8 mouse cellular contexts compared by ENCODE assay signal in the genomic region with DNA sequence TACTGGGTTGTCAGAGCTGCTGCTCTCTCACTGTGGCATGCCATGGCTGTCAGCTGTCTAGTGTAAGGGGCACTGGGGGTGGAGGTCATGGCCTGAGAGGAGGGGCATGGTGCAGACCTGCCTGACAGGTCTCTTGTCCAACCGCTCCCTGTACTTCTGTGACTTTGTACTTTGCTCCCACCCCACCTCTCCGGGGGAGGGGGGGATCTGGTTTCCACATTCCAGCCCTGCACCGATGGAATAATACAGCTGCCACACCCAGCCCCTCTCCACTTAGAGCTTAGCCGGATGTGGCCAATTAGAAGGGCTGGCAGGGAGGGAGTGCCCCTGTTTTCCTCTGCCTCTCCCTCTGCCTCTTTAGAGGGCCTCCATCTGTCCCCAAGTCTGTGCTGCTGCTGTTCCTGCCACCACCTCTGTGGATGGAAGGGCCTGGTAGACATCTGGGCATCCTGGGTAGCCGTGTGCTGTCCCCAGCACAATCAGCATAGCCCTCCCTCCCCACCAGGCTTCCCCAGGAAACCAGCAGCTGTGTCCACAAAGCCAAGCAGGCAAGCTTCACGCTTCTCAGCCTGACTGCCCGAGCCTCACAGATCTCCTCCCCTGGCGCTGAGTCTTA. TPM values are rescaled to one million over a fixed set of nuclear protein-coding genes. Genes with fewer than 3 reads are reported as not detected.
DNase-seq lines count a peak whose midpoint lies in the region; ATAC-seq and TF ChIP-seq lines count a peak whose summit lies in the region.

No protein-coding gene starts in this region.

- H3K9me3 ChIP-seq in intestine, embryonic 16.5 days (ENCODE audit: control insufficient read depth, low read length), result no peaks in the 10 kb centered on the region
- H3K9me3 ChIP-seq in liver, embryonic 15.5 days (replicated peaks), result no peaks in the 10 kb centered on the region

- H3K9ac ChIP-seq in intestine, embryonic 16.5 days (ENCODE audit: low read depth, low read length), result peak overlapping the region; percentile 50
- no peak overlapping the region for H3K9ac ChIP-seq in liver, embryonic 15.5 days

- CTCF ChIA-PET in Patski (lab: Charles Lee), result interaction anchor here (0.7 to 1.5 kb wide), 6 partner anchors 12 to 69 kb away, joined by 3 to 5 read pairs (median 4); partner anchors contain the start of gene Syngr1

- peak; percentile 45 for ATAC-seq in Patski
- peak; percentile 93 for ATAC-seq in intestine, embryonic 16.5 days
- peak; percentile 77 for ATAC-seq in liver, embryonic 15.5 days (ENCODE audit: insufficient read depth)

- POLR2A ChIA-PET in Patski (lab: Charles Lee), result interaction anchor here (0.7 to 1.0 kb wide), 2 partner anchors 21 to 58 kb away, joined by 3 read pairs; no protein-coding TSS in a partner anchor

- peaks cover 18% of the 10 kb centered on the region for H3K36me3 ChIP-seq in intestine, embryonic 16.5 days (ENCODE audit: control insufficient read depth, insufficient read depth, low read length)
- peaks cover 79% of the 10 kb centered on the region for H3K36me3 ChIP-seq in liver, embryonic 15.5 days (replicated peaks)

- no peak overlapping the region for H3K4me2 ChIP-seq in intestine, embryonic 16.5 days (ENCODE audit: low read depth, low read length)
- no peak overlapping the region for H3K4me2 ChIP-seq in liver, embryonic 15.5 days

- H3K27me3 ChIP-seq in Patski, result no peaks in the 10 kb centered on the region
- no peaks in the 10 kb centered on the region for H3K27me3 ChIP-seq in intestine, embryonic 16.5 days (replicated peaks; ENCODE audit: control insufficient read depth, insufficient read depth, low read length)
- no peaks in the 10 kb centered on the region for H3K27me3 ChIP-seq in liver, embryonic 15.5 days

- DNase-seq in adrenal gland, postnatal 14 days, result peak; percentile 30
- no peak for DNase-seq in adrenal gland, postnatal 10 days
- no peak for DNase-seq in Patski (ENCODE audit: low read depth, low spot score)
- DNase-seq in layer of hippocampus, adult 9-10 months (ENCODE audit: low spot score), result no peak
- DNase-seq in right cerebral cortex, adult 18-20 months, result no peak
- no peak for DNase-seq in layer of hippocampus, adult 9-11 months

- H3K4me3 ChIP-seq in intestine, embryonic 16.5 days (ENCODE audit: low read length), result no peak overlapping the region
- H3K4me3 ChIP-seq in liver, embryonic 15.5 days (replicated peaks), result no peak overlapping the region

- peak overlapping the region; percentile 89 for H3K27ac ChIP-seq in intestine, embryonic 16.5 days (ENCODE audit: low read length)
- H3K27ac ChIP-seq in liver, embryonic 15.5 days (replicated peaks), result peak overlapping the region; percentile 67

- WGBS in intestine, embryonic 16.5 days, result 34% methylated on average over 8 of the region's 8 CpGs
- WGBS in liver, embryonic 15.5 days (ENCODE audit: insufficient replicate concordance), result 71% methylated on average over 8 of the region's 8 CpGs

- peaks cover 40% of the 10 kb centered on the region for H3K4me1 ChIP-seq in intestine, embryonic 16.5 days (ENCODE audit: control insufficient read depth, insufficient read depth, low read length)
- peaks cover 20% of the 10 kb centered on the region for H3K4me1 ChIP-seq in liver, embryonic 15.5 days (replicated peaks)

- no peak for TF ChIP-seq CTCF in Patski (IDR thresholded peaks at IDR 0.05)

- in situ Hi-C loops in Patski (cut with MboI; ENCODE audit: low pct_unique_long_range_greater_than_20kb), result no loop called here

RNA-seq across cellular contexts. Expression of gene Mgat3, which starts 14.1 kb away (rescaled TPM):
- total RNA-seq in adrenal gland, postnatal 14 days (2021), result 6.6 and 7.6 TPM in 2 replicates
- 1 to 10 TPM; 6.0 to 8.0 TPM for total RNA-seq in adrenal gland, postnatal 10 days (2021)
- polyA plus RNA-seq in Patski (2021), result 41.0 TPM
- polyA plus RNA-seq in intestine, embryonic 16.5 days (2015; fragmentation: Nextera tagmentation; extraction: Ambion mirVana), result 14.8 and 19.7 TPM in 2 replicates
- polyA plus RNA-seq in liver, embryonic 15.5 days (2015; fragmentation: Nextera tagmentation; extraction: Ambion mirVana), result 0.54 and 0.55 TPM in 2 replicates

RNA-seq across cellular contexts. Expression of gene Tab1, which starts 26.5 kb away (rescaled TPM):
- total RNA-seq in adrenal gland, postnatal 14 days (2021), result 14.6 and 23.0 TPM in 2 replicates
- total RNA-seq in adrenal gland, postnatal 10 days (2021), result 10 to 100 TPM; 16.3 to 28.9 TPM
- polyA plus RNA-seq in Patski (2021), result 32.3 TPM
- polyA plus RNA-seq in intestine, embryonic 16.5 days (2015; fragmentation: Nextera tagmentation; extraction: Ambion mirVana), result 28.2 and 29.6 TPM in 2 replicates
- 11.0 and 12.7 TPM in 2 replicates for polyA plus RNA-seq in liver, embryonic 15.5 days (2015; fragmentation: Nextera tagmentation; extraction: Ambion mirVana)

Comparison
In these comparisons a context has a peak if more than half of its experiments do, and no peak if none do; other contexts are left out.
1. RNA of gene Mgat3, which starts 14.1 kb away (polyA plus RNA-seq): 41.0 TPM in Patski (single experiment) and 14.8 to 19.7 TPM in intestine, embryonic 16.5 days; 0.54 to 0.55 TPM in liver, embryonic 15.5 days; every median in the first group is over 10 times any median in the second.
2. Peak in every context shown above with its lines, with median percentiles within 50 percentile points of each other: ATAC-seq.